Mouse (Mus musculus): ENCODE measurements around the gene Eef2kmt. TPM values are rescaled to one million over a fixed set of nuclear protein-coding genes. Genes with fewer than 3 reads are reported as not detected.

Eef2kmt gene
- 45.3 TPM for polyA plus RNA-seq (2021)

- in situ Hi-C loops (cut with MboI; ENCODE audit: low pct_unique_long_range_greater_than_20kb): no loop called here
- DNase-seq (ENCODE audit: low read depth, low spot score): peak; percentile 85
- TF ChIP-seq CTCF (IDR thresholded peaks at IDR 0.05): no peak
- POLR2A ChIA-PET: interaction anchor here (1.3 kb wide), 1 partner anchor 54 kb away, joined by 3 read pairs; no protein-coding TSS in a partner anchor
- no peaks in the 10 kb centered on the region for H3K27me3 ChIP-seq
- CTCF ChIA-PET: interaction anchor here (4.1 kb wide), 1 partner anchor 12 kb away, joined by 52 read pairs; no protein-coding TSS in a partner anchor
- peak; percentile 91 for ATAC-seq
Observed at GRCm38 (mm10) chr16:5255779-5256496, at the start of gene Eef2kmt. Gene Eef2kmt (minus strand): TSS chr16:5255983.

GRCm38 (mm10) chr16:5295238-5295637 is 39.5 kb upstream of the Eef2kmt start:
- ChIA-PET POLR2A (no interaction called here), CTCF (no interaction called here)
- DNase-seq (ENCODE audit: low read depth, low spot score) (no peak), ATAC-seq (no peak)
- TF ChIP-seq CTCF (IDR thresholded peaks at IDR 0.05): no peak
- peaks cover 2% of the 10 kb centered on the region for H3K27me3 ChIP-seq
- in situ Hi-C loops (cut with MboI; ENCODE audit: low pct_unique_long_range_greater_than_20kb): no loop called here

GRCm38 (mm10) chr16:5285376-5285775 is 29.6 kb upstream of the Eef2kmt start:
- in situ Hi-C loops (cut with MboI; ENCODE audit: low pct_unique_long_range_greater_than_20kb): no loop called here
- DNase-seq (ENCODE audit: low read depth, low spot score) (no peak), ATAC-seq (no peak)
- no peak for TF ChIP-seq CTCF (IDR thresholded peaks at IDR 0.05)
- ChIA-PET POLR2A (no interaction called here), CTCF (no interaction called here)
- peaks cover 16% of the 10 kb centered on the region for H3K27me3 ChIP-seq

- in situ Hi-C loops (cut with MboI; ENCODE audit: low pct_unique_long_range_greater_than_20kb): no loop called here
Observed at GRCm38 (mm10) chr16:5282686-5283085, 26.9 kb upstream of the Eef2kmt start.

GRCm38 (mm10) chr16:5279571-5280222 is 23.9 kb upstream of the Eef2kmt start:
- ChIA-PET POLR2A (no interaction called here), CTCF (no interaction called here)
- DNase-seq (ENCODE audit: low read depth, low spot score): no peak
- no peak for TF ChIP-seq CTCF (IDR thresholded peaks at IDR 0.05)
- in situ Hi-C loops (cut with MboI; ENCODE audit: low pct_unique_long_range_greater_than_20kb): no loop called here
- peaks cover 13% of the 10 kb centered on the region for H3K27me3 ChIP-seq
- ATAC-seq: no peak

More at GRCm38 (mm10) chr16:5282686-5283085, 26.9 kb upstream of the Eef2kmt start:
- peaks cover 8% of the 10 kb centered on the region for H3K27me3 ChIP-seq
- TF ChIP-seq CTCF (IDR thresholded peaks at IDR 0.05): no peak
- DNase-seq (ENCODE audit: low read depth, low spot score): no peak
- POLR2A ChIA-PET: no interaction called here
- CTCF ChIA-PET: interaction anchor here (1.4 kb wide), 1 partner anchor 28 kb away, joined by 4 read pairs; no protein-coding TSS in a partner anchor
- no peak for ATAC-seq

- no peak for DNase-seq (ENCODE audit: low read depth, low spot score)
- TF ChIP-seq CTCF (IDR thresholded peaks at IDR 0.05): no peak
- CTCF ChIA-PET: interaction anchor here (0.9 to 1.8 kb wide), 3 partner anchors 16 to 34 kb away, joined by 3 to 5 read pairs (median 4); no protein-coding TSS in a partner anchor
- in situ Hi-C loops (cut with MboI; ENCODE audit: low pct_unique_long_range_greater_than_20kb): no loop called here
- no peak for ATAC-seq
- POLR2A ChIA-PET: no interaction called here
- peaks cover 6% of the 10 kb centered on the region for H3K27me3 ChIP-seq
Observed at GRCm38 (mm10) chr16:5272371-5272770, 16.6 kb upstream of the Eef2kmt start.

- ChIA-PET POLR2A (no interaction called here), CTCF (interaction anchor here (1.7 kb wide), 1 partner anchor 17 kb away, joined by 6 read pairs; no protein-coding TSS in a partner anchor)
- in situ Hi-C loops (cut with MboI; ENCODE audit: low pct_unique_long_range_greater_than_20kb): no loop called here
- no peak for DNase-seq (ENCODE audit: low read depth, low spot score)
- no peak for TF ChIP-seq CTCF (IDR thresholded peaks at IDR 0.05)
- ATAC-seq: no peak
- H3K27me3 ChIP-seq: peaks cover 6% of the 10 kb centered on the region
Observed at GRCm38 (mm10) chr16:5271411-5272035, 15.7 kb upstream of the Eef2kmt start.

- no peak for TF ChIP-seq CTCF (IDR thresholded peaks at IDR 0.05)
- ChIA-PET POLR2A (no interaction called here), CTCF (no interaction called here)
- H3K27me3 ChIP-seq: no peaks in the 10 kb centered on the region
- in situ Hi-C loops (cut with MboI; ENCODE audit: low pct_unique_long_range_greater_than_20kb): no loop called here
- no peak for ATAC-seq
- no peak for DNase-seq (ENCODE audit: low read depth, low spot score)
Observed at GRCm38 (mm10) chr16:5263926-5264325, 8.1 kb upstream of the Eef2kmt start.

- peak; percentile 33 for DNase-seq (ENCODE audit: low read depth, low spot score)
- POLR2A ChIA-PET: no interaction called here
Observed at GRCm38 (mm10) chr16:5263156-5263555, 7.4 kb upstream of the Eef2kmt start.

GRCm38 (mm10) chr16:5255081-5255740 is 572 bp downstream of the Eef2kmt start:
- peak; percentile 6 for DNase-seq (ENCODE audit: low read depth, low spot score)
- H3K27me3 ChIP-seq: no peaks in the 10 kb centered on the region
- CTCF ChIA-PET: interaction anchor here (0.6 to 4.1 kb wide), 8 partner anchors 11 to 52 kb away, joined by 3 to 52 read pairs (median 6); partner anchors contain the start of gene Nagpa
- no peak for ATAC-seq
- POLR2A ChIA-PET: interaction anchor here (1.0 to 1.3 kb wide), 2 partner anchors 47 to 53 kb away, joined by 3 read pairs; no protein-coding TSS in a partner anchor
- TF ChIP-seq CTCF (IDR thresholded peaks at IDR 0.05): no peak
- in situ Hi-C loops (cut with MboI; ENCODE audit: low pct_unique_long_range_greater_than_20kb): no loop called here

More at GRCm38 (mm10) chr16:5263156-5263555, 7.4 kb upstream of the Eef2kmt start:
- in situ Hi-C loops (cut with MboI; ENCODE audit: low pct_unique_long_range_greater_than_20kb): no loop called here
- no peaks in the 10 kb centered on the region for H3K27me3 ChIP-seq
- TF ChIP-seq CTCF (IDR thresholded peaks at IDR 0.05): no peak
- ATAC-seq: peak; percentile 90
- CTCF ChIA-PET: no interaction called here
